Mouse (Mus musculus) forebrain, embryonic 10.5 days (tissue): Measurements from ENCODE around the gene Rbfox2. TPM values are rescaled to one million over a fixed set of nuclear protein-coding genes. Genes with fewer than 3 reads are reported as not detected.

Experiments
- DNase-seq: peaks from one replicate; pipeline ENCODE4 v3.0.0-alpha.2; 2017; ENCODE audit warnings: low spot score; ENCODE audit errors: extremely low spot score
- H3K27ac ChIP-seq: fragments of 300-500 bp; sonication (generic); 2 replicates; pipeline ENCODE4 v1.5.1; 2016; ENCODE audit warnings: mild to moderate bottlenecking
- H3K27me3 ChIP-seq: fragments of 300-500 bp; sonication (generic); 2 replicates; pipeline ENCODE4 v1.6.1; 2016; ENCODE audit warnings: mild to moderate bottlenecking; ENCODE audit not compliant: poor library complexity, severe bottlenecking
- H3K36me3 ChIP-seq: fragments of 300-500 bp; sonication (generic); replicated peaks from 2 replicates; pipeline ENCODE4 v1.6.1; 2016; ENCODE audit warnings: mild to moderate bottlenecking, moderate library complexity
- H3K4me1 ChIP-seq: fragments of 300-500 bp; sonication (generic); 2 replicates; pipeline ENCODE4 v1.6.1; 2016
- H3K4me3 ChIP-seq: fragments of 300-500 bp; sonication (generic); 2 replicates; pipeline ENCODE4 v1.5.1; 2016; ENCODE audit warnings: mild to moderate bottlenecking, moderate library complexity
- H3K9me3 ChIP-seq: fragments of 300-500 bp; sonication (generic); 2 replicates; pipeline ENCODE4 v1.6.1; 2016; ENCODE audit warnings: mild to moderate bottlenecking, moderate library complexity
- WGBS: fragments of 180-500 bp; shearing (Covaris S2); methylation state at CpG from one replicate; pipeline ENCODE4 v1.1.7; 2016; 5-methylcytosine and 5-hydroxymethylcytosine counted together
- polyA plus RNA-seq: library from polyadenylated mRNA; unstranded; fragments of >200 nt; fragmentation: Nextera tagmentation; extraction: Ambion mirVana; gene quantifications from 2 replicates; pipeline ENCODE4 v1.2.1, GENCODE M21; 2016

Gene Rbfox2
- polyA plus RNA-seq, 1 experiment from 2014 or later, result 39.0 TPM

GRCm38 (mm10) chr15:77323226-77323625 lies 16.4 kb upstream of the Rbfox2 start:
- Histone ChIP-seq H3K27me3 (no peaks in the 10 kb centered on the region), H3K4me1 (no peaks in the 10 kb centered on the region), H3K9me3 (no peaks in the 10 kb centered on the region), H3K4me3 (no peak overlapping the region), H3K27ac (no peak overlapping the region), H3K36me3 (no peaks in the 10 kb centered on the region)
- DNase-seq, result no peak
- WGBS, result 90% methylated on average over 10 of the region's 10 CpGs

- H3K4me1 ChIP-seq, result peaks cover 28% of the 10 kb centered on the region
- 30% methylated on average over 6 of the region's 6 CpGs for WGBS
- no peak overlapping the region for H3K4me3 ChIP-seq
- peak overlapping the region; percentile 62 for H3K27ac ChIP-seq
- H3K27me3 ChIP-seq, result peaks cover 15% of the 10 kb centered on the region; the same call in 1 of the 2 replicates
- H3K9me3 ChIP-seq, result no peaks in the 10 kb centered on the region
- no peak for DNase-seq
- H3K36me3 ChIP-seq, result no peaks in the 10 kb centered on the region
Observed at GRCm38 (mm10) chr15:77313701-77314100, 6.9 kb upstream of the Rbfox2 start.

GRCm38 (mm10) chr15:77312796-77313195 lies 6.0 kb upstream of the Rbfox2 start:
- H3K4me1 ChIP-seq, result peaks cover 28% of the 10 kb centered on the region
- WGBS, result 98% methylated on average over 7 of the region's 7 CpGs
- H3K36me3 ChIP-seq, result no peaks in the 10 kb centered on the region
- H3K27me3 ChIP-seq, result peaks cover 15% of the 10 kb centered on the region; the same call in 1 of the 2 replicates
- no peak overlapping the region for H3K27ac ChIP-seq
- H3K4me3 ChIP-seq, result no peak overlapping the region
- no peaks in the 10 kb centered on the region for H3K9me3 ChIP-seq
- DNase-seq, result no peak

- Histone ChIP-seq H3K36me3 (no peaks in the 10 kb centered on the region), H3K27ac (no peak overlapping the region), H3K4me1 (peaks cover 38% of the 10 kb centered on the region), H3K4me3 (no peak overlapping the region), H3K9me3 (no peaks in the 10 kb centered on the region), H3K27me3 (no peaks in the 10 kb centered on the region)
- DNase-seq, result no peak
- 84% methylated on average over 4 of the region's 4 CpGs for WGBS
Observed at GRCm38 (mm10) chr15:77307767-77308495, 1.1 kb upstream of the Rbfox2 start.

- peak overlapping the region; percentile 94 for H3K27ac ChIP-seq
Observed at GRCm38 (mm10) chr15:77305852-77306546, 805 bp downstream of the Rbfox2 start.

GRCm38 (mm10) chr15:77304960-77305359 lies 1.8 kb downstream of the Rbfox2 start:
- Histone ChIP-seq H3K9me3 (no peaks in the 10 kb centered on the region), H3K27me3 (no peaks in the 10 kb centered on the region), H3K36me3 (peaks cover 14% of the 10 kb centered on the region), H3K4me1 (peaks cover 64% of the 10 kb centered on the region), H3K27ac (peak overlapping the region; percentile 94), H3K4me3 (peak overlapping the region; percentile 74)
- DNase-seq, result no peak
- WGBS, result 18% methylated on average over 3 of the region's 3 CpGs

More at GRCm38 (mm10) chr15:77305852-77306546, 805 bp downstream of the Rbfox2 start:
- under 1% methylated on average over 53 of the region's 54 CpGs for WGBS
- Histone ChIP-seq H3K27me3 (no peaks in the 10 kb centered on the region), H3K36me3 (peaks cover 12% of the 10 kb centered on the region), H3K4me1 (peaks cover 57% of the 10 kb centered on the region), H3K4me3 (peak overlapping the region; percentile 74), H3K9me3 (no peaks in the 10 kb centered on the region)
- peak; percentile 57 for DNase-seq

- Histone ChIP-seq H3K36me3 (peaks cover 14% of the 10 kb centered on the region), H3K4me3 (no peak overlapping the region), H3K27ac (no peak overlapping the region), H3K9me3 (no peaks in the 10 kb centered on the region), H3K27me3 (no peaks in the 10 kb centered on the region), H3K4me1 (peaks cover 86% of the 10 kb centered on the region)
- DNase-seq, result no peak
- WGBS, result 61% methylated on average over 6 of the region's 6 CpGs
Observed at GRCm38 (mm10) chr15:77301122-77301521, 5.7 kb downstream of the Rbfox2 start.

- DNase-seq, result no peak
- no peak overlapping the region for H3K4me3 ChIP-seq
- no peaks in the 10 kb centered on the region for H3K9me3 ChIP-seq
- peaks cover 67% of the 10 kb centered on the region for H3K4me1 ChIP-seq
- H3K27ac ChIP-seq, result no peak overlapping the region
- WGBS, result 66% methylated on average over 3 of the region's 3 CpGs
- H3K36me3 ChIP-seq, result peaks cover 14% of the 10 kb centered on the region
- no peaks in the 10 kb centered on the region for H3K27me3 ChIP-seq
Observed at GRCm38 (mm10) chr15:77298564-77298963, 8.2 kb downstream of the Rbfox2 start.

- H3K27me3 ChIP-seq, result no peaks in the 10 kb centered on the region
- DNase-seq, result no peak
- H3K4me3 ChIP-seq, result no peak overlapping the region
- 76% methylated on average over 2 of the region's 2 CpGs for WGBS
- peaks cover 8% of the 10 kb centered on the region for H3K36me3 ChIP-seq
- H3K27ac ChIP-seq, result no peak overlapping the region
- no peaks in the 10 kb centered on the region for H3K9me3 ChIP-seq
- H3K4me1 ChIP-seq, result peaks cover 64% of the 10 kb centered on the region
Observed at GRCm38 (mm10) chr15:77296635-77297034, 10.2 kb downstream of the Rbfox2 start.

GRCm38 (mm10) chr15:77293493-77293892 lies 13.3 kb downstream of the Rbfox2 start:
- Histone ChIP-seq H3K9me3 (no peaks in the 10 kb centered on the region), H3K4me3 (no peak overlapping the region), H3K36me3 (peaks cover 10% of the 10 kb centered on the region), H3K27me3 (no peaks in the 10 kb centered on the region), H3K27ac (no peak overlapping the region), H3K4me1 (peaks cover 40% of the 10 kb centered on the region)
- no peak for DNase-seq
- 92% methylated on average over 3 of the region's 3 CpGs for WGBS

GRCm38 (mm10) chr15:77292381-77292780 lies 14.4 kb downstream of the Rbfox2 start:
- Histone ChIP-seq H3K4me3 (no peak overlapping the region), H3K4me1 (peaks cover 33% of the 10 kb centered on the region), H3K27me3 (no peaks in the 10 kb centered on the region), H3K9me3 (no peaks in the 10 kb centered on the region), H3K27ac (no peak overlapping the region), H3K36me3 (peaks cover 10% of the 10 kb centered on the region)
- DNase-seq, result no peak
- WGBS, result 84% methylated on average over 6 of the region's 6 CpGs

GRCm38 (mm10) chr15:77291471-77291870 lies 15.3 kb downstream of the Rbfox2 start:
- Histone ChIP-seq H3K9me3 (no peaks in the 10 kb centered on the region), H3K4me3 (no peak overlapping the region), H3K27me3 (no peaks in the 10 kb centered on the region), H3K36me3 (peaks cover 10% of the 10 kb centered on the region), H3K27ac (no peak overlapping the region), H3K4me1 (peaks cover 25% of the 10 kb centered on the region)
- DNase-seq, result no peak
- 57% methylated on average over 7 of the region's 7 CpGs for WGBS

GRCm38 (mm10) chr15:77290352-77290751 lies 16.5 kb downstream of the Rbfox2 start:
- Histone ChIP-seq H3K4me3 (no peak overlapping the region), H3K36me3 (peaks cover 10% of the 10 kb centered on the region), H3K9me3 (no peaks in the 10 kb centered on the region), H3K27ac (no peak overlapping the region), H3K27me3 (no peaks in the 10 kb centered on the region), H3K4me1 (peaks cover 21% of the 10 kb centered on the region)
- no peak for DNase-seq
- 78% methylated on average over 2 of the region's 2 CpGs for WGBS
